Comparison of ENCODE assay signal across 7 mouse cellular contexts in genomic region chr2:167280090-167280985, GRCm38 (mm10). TPM values are rescaled to one million over a fixed set of nuclear protein-coding genes. Genes with fewer than 3 reads are reported as not detected.
DNase-seq lines count a peak whose midpoint lies in the region; ATAC-seq and TF ChIP-seq lines count a peak whose summit lies in the region.

No protein-coding gene starts in this region.

- no peak overlapping the region for H3K4me2 ChIP-seq in intestine, embryonic 16.5 days (ENCODE audit: low read depth, low read length)
- no peak overlapping the region for H3K4me2 ChIP-seq in midbrain, embryonic 13.5 days (replicated peaks)

- no peaks in the 10 kb centered on the region for H3K4me1 ChIP-seq in cortical plate, adult 2 months (ENCODE audit: control insufficient read depth, insufficient read depth, low read length)
- H3K4me1 ChIP-seq in intestine, embryonic 16.5 days (ENCODE audit: control insufficient read depth, insufficient read depth, low read length): no peaks in the 10 kb centered on the region
- 0 out of 2 replicates have a peak, but pooled peaks cover 3% of the 10 kb centered on the region for H3K4me1 ChIP-seq in midbrain, embryonic 13.5 days (replicated peaks)

- no peak overlapping the region for H3K4me3 ChIP-seq in cortical plate, adult 2 months (ENCODE audit: insufficient read depth, low read length)
- no peak overlapping the region for H3K4me3 ChIP-seq in intestine, embryonic 16.5 days (ENCODE audit: low read length)
- H3K4me3 ChIP-seq in midbrain, embryonic 13.5 days (replicated peaks): no peak overlapping the region

- H3K27me3 ChIP-seq in intestine, embryonic 16.5 days (replicated peaks; ENCODE audit: control insufficient read depth, insufficient read depth, low read length): 0 out of 2 replicates have a peak, but pooled peaks cover 3% of the 10 kb centered on the region
- H3K27me3 ChIP-seq in midbrain, embryonic 13.5 days: peaks cover 9% of the 10 kb centered on the region; the same call in 1 of the 2 replicates

- ATAC-seq in intestine, embryonic 16.5 days: peak; percentile 59
- peak; percentile 89 for ATAC-seq in midbrain, embryonic 13.5 days

- peak; percentile 94 for TF ChIP-seq CTCF in cortical plate, adult 2 months (IDR thresholded peaks at IDR 0.05; ENCODE audit: extremely low read depth, insufficient read depth, low read length)

- DNase-seq in adrenal gland, adult 18-20 months (ENCODE audit: low spot score in 2 of 2): peak; percentile 74 to 75
- DNase-seq in gastrocnemius, postnatal 10 days: peak; percentile 75
- DNase-seq in left cerebral cortex, postnatal 4 days: peak; percentile 85
- peak; percentile 78 for DNase-seq in right cerebral cortex, postnatal 4 days

- intact Hi-C loops in left cerebral cortex, postnatal 4 days (cut with DNase I): loop anchor here (5.0 kb wide), 1 partner anchor 137 kb away; no protein-coding TSS in a partner anchor

- no peak for TF ChIP-seq POLR2A in cortical plate, adult 2 months (IDR thresholded peaks at IDR 0.05; ENCODE audit: extremely low read depth, insufficient read depth, low read length)

- H3K9ac ChIP-seq in intestine, embryonic 16.5 days (ENCODE audit: low read depth, low read length): peak overlapping the region; percentile 10; the same call in 1 of the 2 replicates
- H3K9ac ChIP-seq in midbrain, embryonic 13.5 days (replicated peaks): no peak overlapping the region

- WGBS in intestine, embryonic 16.5 days: 44% methylated on average over 26 of the region's 26 CpGs
- WGBS in midbrain, embryonic 13.5 days: 46% methylated on average over 26 of the region's 26 CpGs

- H3K27ac ChIP-seq in cortical plate, adult 2 months (ENCODE audit: insufficient read depth, low read length): no peak overlapping the region
- no peak overlapping the region for H3K27ac ChIP-seq in intestine, embryonic 16.5 days (ENCODE audit: low read length)
- H3K27ac ChIP-seq in midbrain, embryonic 13.5 days: no peak overlapping the region

- no peaks in the 10 kb centered on the region for H3K9me3 ChIP-seq in intestine, embryonic 16.5 days (ENCODE audit: control insufficient read depth, low read length)
- no peaks in the 10 kb centered on the region for H3K9me3 ChIP-seq in midbrain, embryonic 13.5 days

- H3K36me3 ChIP-seq in intestine, embryonic 16.5 days (ENCODE audit: control insufficient read depth, insufficient read depth, low read length): no peaks in the 10 kb centered on the region
- no peaks in the 10 kb centered on the region for H3K36me3 ChIP-seq in midbrain, embryonic 13.5 days

RNA-seq across cellular contexts. Expression of gene Ptgis, which starts 39.9 kb away (rescaled TPM):
- total RNA-seq in adrenal gland, adult 18-20 months (2021): 10 to 100 TPM; 19.3 to 31.8 TPM
- 2.0 and 2.1 TPM in 2 replicates for polyA plus RNA-seq in cortical plate, adult 2 months (2012; rRNA removed)
- 10 to 100 TPM; 13.7 to 17.8 TPM for total RNA-seq in gastrocnemius, postnatal 10 days (2021)
- polyA plus RNA-seq in intestine, embryonic 16.5 days (2015; fragmentation: Nextera tagmentation; extraction: Ambion mirVana): 12.0 and 12.8 TPM in 2 replicates
- total RNA-seq in left cerebral cortex, postnatal 4 days (2021): 1 to 10 TPM; 2.6 to 3.2 TPM
- 4.0 and 4.5 TPM in 2 replicates for polyA plus RNA-seq in midbrain, embryonic 13.5 days (2015; fragmentation: Nextera tagmentation; extraction: Ambion mirVana)
